Mouse (Mus musculus): ENCODE data around the gene Olfr420.

DNA sequence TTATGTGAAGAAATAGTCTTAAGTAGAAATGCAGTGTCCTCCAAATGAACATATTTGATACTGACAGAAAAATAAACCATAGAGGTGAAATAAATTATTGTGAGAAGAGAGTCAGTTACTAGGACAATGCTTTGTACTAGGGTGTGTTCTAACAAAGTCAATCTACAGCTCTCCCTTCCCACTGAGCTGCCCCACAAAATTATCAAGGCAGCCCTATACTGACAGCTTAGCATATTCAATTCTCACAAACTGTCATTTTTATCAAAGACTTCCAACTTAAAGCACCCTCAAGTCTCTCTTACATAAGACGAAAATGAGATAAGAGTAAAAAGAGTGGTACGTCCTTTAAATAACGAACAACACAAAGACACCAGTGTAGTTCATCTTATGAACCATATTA, 2.2 kb downstream of the Olfr420 start:
- TF ChIP-seq POLR2A (IDR thresholded peaks at IDR 0.05; ENCODE audit: borderline replicate concordance, extremely low read depth, low read depth, low read length) (no peak), CTCF (IDR thresholded peaks at IDR 0.05; ENCODE audit: insufficient read depth, low read length) (no peak)

Measured in lung, adult 2 months (tissue).